Mouse (Mus musculus) CH12F3 (cell line): ENCODE measurements around the gene Gng13.
"Not testable (repeated sequence)": the region's sequence is repeated elsewhere in the genome, so short reads cannot be mapped to it uniquely, and the experiment has no call there.

Experiments used
- in situ Hi-C: fragments of 300-500 bp; cut with MboI; formaldehyde crosslinking; loops from 2 replicates; pipeline ENCODE4 v1.14.3; 2020; ENCODE audit warnings: low sequenced_read_pairs

Gng13 gene

GRCm38 (mm10) chr17:25728009-25728270, 11.0 kb downstream of the Gng13 start:
- in situ Hi-C loops, result no loop called here

GRCm38 (mm10) chr17:25732082-25732481, 15.1 kb downstream of the Gng13 start:
- in situ Hi-C loops, result no loop called here

- in situ Hi-C loops, result no loop called here
Observed at GRCm38 (mm10) chr17:25735246-25735645, 18.3 kb downstream of the Gng13 start.

GRCm38 (mm10) chr17:25735745-25736144, 18.8 kb downstream of the Gng13 start, which contains the start of gene Mslnl:
TSS of gene Mslnl (plus strand) at chr17:25736042.
- in situ Hi-C loops, result no loop called here

GRCm38 (mm10) chr17:25738861-25739260, 21.9 kb downstream of the Gng13 start:
- in situ Hi-C loops, result no loop called here

GRCm38 (mm10) chr17:25741471-25741870, 24.5 kb downstream of the Gng13 start:
- in situ Hi-C loops, result not testable (repeated sequence)

GRCm38 (mm10) chr17:25743831-25744230, 26.9 kb downstream of the Gng13 start:
- in situ Hi-C loops, result no loop called here

- in situ Hi-C loops, result no loop called here
Observed at GRCm38 (mm10) chr17:25744311-25744710, 27.3 kb downstream of the Gng13 start.

GRCm38 (mm10) chr17:25748238-25748637, 31.3 kb downstream of the Gng13 start:
- in situ Hi-C loops, result no loop called here

- in situ Hi-C loops, result no loop called here
Observed at GRCm38 (mm10) chr17:25749314-25749713, 32.3 kb downstream of the Gng13 start.

GRCm38 (mm10) chr17:25751446-25751845, 34.5 kb downstream of the Gng13 start:
- in situ Hi-C loops, result no loop called here

GRCm38 (mm10) chr17:25754241-25754640, 37.3 kb downstream of the Gng13 start, which contains the start of gene Msln:
TSS of gene Msln (minus strand) at chr17:25754378.
- in situ Hi-C loops, result no loop called here

- in situ Hi-C loops, result no loop called here
Observed at GRCm38 (mm10) chr17:25755086-25755485, 38.1 kb downstream of the Gng13 start.

- in situ Hi-C loops, result no loop called here
Observed at GRCm38 (mm10) chr17:25755627-25756377, 38.8 kb downstream of the Gng13 start.

GRCm38 (mm10) chr17:25756378-25757242, 39.6 kb downstream of the Gng13 start:
- in situ Hi-C loops, result no loop called here

- in situ Hi-C loops, result no loop called here
Observed at GRCm38 (mm10) chr17:25757691-25758090, 40.7 kb downstream of the Gng13 start.

- in situ Hi-C loops, result no loop called here
Observed at GRCm38 (mm10) chr17:25760148-25760547, 43.2 kb downstream of the Gng13 start.

- in situ Hi-C loops, result no loop called here
Observed at GRCm38 (mm10) chr17:25761561-25761970, 44.6 kb downstream of the Gng13 start.

GRCm38 (mm10) chr17:25762591-25762990, 45.6 kb downstream of the Gng13 start:
- in situ Hi-C loops, result no loop called here

- in situ Hi-C loops, result no loop called here
Observed at GRCm38 (mm10) chr17:25765886-25766285, 48.9 kb downstream of the Gng13 start.
